Mouse (Mus musculus) thymus, postnatal 10 days (tissue): ENCODE data around the gene Plcd3.
A peak's percentile ranks its signal among the peaks of the same experiment; 100 is the strongest.

Source experiments
- DNase-seq, 2 experiments: peaks; one replicate each; pipeline ENCODE4 v3.0.0; 2021; ENCODE audit warnings: low spot score in 2 of 2

The Plcd3 gene

DNA sequence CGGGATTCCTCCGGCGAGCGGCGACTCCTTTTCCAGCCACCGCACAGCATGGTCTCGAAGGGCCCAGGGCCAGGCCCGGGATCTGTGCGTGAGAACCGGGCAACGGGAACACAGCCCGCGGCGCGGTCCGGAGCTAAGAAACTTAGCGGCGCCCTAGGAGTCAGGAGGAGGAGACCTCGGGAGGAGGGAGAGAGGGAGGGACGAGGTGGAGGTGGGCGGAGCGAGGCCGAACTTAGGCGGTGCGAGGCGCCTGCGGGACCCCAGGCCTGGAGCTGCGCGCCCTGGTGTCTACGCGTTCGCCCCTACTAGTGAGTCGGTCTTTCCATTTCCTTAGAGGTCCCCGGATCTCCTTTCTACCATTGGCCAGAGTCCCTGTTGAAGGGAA, at the start of gene Plcd3, which contains the start of gene Acbd4:
TSS of gene Plcd3 (minus strand) at position 178 of the 385 bp plus-strand sequence.
TSS of gene Acbd4 (plus strand) at position 202 of the 385 bp plus-strand sequence.
- peak in 1 of 2 experiments; percentile 37 for DNase-seq

DNA sequence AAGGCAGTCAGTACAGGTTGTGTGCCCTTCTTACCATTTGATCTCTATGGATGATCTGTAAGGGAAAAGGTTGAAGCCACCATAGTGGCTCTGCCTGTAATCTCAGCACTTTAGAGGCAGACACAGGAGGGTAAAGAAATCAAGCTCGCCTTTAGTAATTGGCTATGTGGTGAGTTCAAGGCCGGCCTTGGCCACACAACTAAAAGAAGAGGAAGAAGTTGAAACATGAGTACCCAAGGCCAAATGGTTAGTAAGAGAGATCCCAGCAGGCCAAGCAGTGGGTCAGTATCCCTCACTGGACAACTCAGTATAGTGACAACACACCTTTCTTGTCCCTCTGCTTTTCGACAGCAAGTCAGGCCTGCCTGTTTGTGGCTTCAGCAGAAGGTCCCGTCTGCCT, 48.3 kb upstream of the Plcd3 start:
- no peak for DNase-seq

DNA sequence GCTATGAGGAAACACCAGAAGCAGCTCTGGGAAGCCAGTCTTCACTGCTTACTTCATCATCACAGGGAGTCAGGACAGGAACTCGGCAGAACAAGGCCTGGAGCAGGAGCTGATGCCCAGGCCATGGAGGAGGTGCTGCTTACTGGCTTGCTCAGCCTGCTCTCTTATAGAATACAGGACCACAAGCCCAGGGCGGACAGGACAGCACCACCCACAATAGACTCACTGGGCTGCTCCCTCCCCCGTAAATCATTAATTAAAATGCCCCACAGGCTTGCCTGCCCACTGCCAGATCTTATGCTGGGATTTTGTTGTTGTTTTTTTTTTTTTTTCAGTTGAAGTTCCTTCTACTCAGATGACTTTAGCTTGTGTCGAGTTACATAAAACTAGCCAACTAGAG, 46.3 kb upstream of the Plcd3 start:
- no peak for DNase-seq

DNA sequence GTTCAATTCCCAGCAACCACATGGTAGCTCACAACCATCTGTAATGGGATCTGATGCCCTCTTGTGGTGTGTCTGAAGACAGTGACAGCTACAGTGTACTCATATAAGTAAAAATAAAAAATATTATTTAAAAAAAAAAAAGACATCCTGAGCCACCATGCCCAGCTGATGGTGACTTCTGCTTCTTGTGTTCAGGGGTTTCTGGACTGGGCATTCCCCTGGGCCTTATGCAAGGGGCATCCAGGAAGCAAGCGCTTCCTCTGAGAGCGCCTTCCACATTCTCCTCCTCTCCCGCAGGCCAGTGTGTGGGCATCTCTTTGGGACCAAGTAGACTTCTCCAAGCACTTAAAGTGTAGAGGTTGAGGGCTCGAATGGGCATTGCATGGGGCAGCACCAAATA, 44.9 kb upstream of the Plcd3 start:
- no peak for DNase-seq

DNA sequence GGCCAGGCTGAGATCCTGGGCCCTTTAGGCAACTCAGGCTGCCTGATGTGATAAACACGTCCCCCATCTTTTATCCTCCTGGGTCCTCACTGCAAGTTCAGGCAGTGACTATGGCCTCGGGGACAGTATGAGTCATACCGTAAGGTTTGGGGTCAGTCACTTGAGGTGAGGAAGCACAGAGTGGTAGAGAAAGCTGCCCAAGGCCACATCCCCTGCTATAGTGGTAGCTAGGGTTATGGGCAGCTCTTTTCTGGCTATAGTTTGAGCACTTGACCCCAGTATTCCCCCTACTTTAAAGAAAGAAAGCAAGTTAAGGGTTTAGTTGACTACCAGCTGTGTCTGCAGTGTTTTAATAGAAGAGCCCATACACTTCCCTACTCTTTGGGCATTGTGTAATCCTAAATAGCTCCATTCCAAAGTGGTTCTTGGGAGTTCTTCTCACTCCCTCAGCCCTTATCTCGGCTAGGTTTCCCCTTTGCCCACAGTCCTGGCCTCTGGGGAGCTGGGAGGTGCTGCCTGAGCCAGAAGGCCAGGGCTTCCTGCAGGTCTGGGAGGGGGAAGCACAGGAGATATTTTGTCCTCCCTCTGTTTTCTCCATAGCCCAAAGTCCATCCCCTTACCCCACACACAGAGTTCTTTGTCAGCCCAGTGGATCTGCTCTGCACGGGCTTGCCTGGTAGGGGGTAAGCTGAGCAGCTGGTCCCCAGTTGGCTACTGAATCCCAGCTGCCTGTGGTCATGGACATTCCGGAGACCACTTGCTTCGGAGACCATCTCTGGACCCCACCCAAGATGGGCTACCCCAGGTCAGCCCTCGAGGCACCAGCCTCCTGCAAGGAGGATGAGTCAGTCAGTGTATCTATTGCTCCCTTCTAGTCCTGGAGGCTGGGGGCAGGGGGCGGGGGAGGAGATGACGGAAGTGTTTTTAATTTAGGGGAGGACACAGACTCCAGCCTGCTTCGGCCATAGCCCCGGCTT, 43.1 kb upstream of the Plcd3 start:
- DNase-seq = no peak

DNA sequence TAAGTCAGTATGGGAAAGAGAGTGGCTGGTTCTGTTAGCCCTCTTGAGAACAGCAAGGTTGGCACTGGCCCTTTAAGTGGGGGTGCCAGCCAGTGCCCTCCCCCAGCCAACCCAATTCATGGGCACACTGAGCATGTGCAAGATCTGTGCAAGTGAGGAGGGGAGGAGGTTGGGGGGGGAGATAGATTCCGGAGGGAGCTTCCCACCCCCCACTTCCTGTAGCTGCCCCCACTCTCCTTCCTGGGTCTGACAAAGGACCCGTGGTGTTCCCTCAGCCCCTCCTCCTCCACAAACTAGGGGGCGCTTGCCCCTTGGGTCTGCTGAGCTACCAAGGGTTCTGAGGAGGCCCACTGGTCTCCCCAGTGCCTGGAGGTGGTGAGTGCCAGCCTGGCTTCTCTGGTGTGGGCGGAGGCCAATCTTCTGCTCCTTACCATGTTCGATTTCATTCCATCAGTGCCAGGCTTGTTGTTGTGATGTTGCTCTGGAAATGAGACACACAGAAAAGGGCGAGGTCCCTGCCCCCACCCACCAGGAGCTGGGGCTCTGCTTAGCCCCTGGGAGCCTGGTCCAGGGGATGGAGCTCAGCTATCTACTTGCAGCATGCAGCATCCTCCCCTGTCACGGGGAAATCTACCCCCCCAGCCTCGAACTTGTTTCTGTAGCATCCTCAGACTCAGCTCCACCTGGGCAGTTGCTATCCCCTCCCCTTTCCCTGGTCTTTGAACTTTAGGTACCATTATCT, 41.2 kb upstream of the Plcd3 start:
- peak; percentile 73 to 80 for DNase-seq

DNA sequence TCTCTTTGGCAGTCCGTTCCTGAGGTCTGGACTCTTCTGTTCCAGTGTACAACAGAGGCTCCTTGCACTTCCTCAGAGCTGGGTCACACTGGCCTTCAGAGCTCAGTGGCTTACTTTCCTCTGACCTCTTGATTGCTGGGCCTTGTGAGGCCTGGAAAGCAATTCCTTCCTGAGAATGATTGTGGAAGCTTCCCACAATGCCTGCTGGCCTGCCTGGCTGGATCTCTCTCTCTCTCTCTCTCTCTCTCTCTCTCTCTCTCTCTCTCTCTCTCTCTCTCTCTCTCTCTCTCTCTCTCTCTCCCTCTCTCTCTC, 40.4 kb upstream of the Plcd3 start:
- no peak for DNase-seq

DNA sequence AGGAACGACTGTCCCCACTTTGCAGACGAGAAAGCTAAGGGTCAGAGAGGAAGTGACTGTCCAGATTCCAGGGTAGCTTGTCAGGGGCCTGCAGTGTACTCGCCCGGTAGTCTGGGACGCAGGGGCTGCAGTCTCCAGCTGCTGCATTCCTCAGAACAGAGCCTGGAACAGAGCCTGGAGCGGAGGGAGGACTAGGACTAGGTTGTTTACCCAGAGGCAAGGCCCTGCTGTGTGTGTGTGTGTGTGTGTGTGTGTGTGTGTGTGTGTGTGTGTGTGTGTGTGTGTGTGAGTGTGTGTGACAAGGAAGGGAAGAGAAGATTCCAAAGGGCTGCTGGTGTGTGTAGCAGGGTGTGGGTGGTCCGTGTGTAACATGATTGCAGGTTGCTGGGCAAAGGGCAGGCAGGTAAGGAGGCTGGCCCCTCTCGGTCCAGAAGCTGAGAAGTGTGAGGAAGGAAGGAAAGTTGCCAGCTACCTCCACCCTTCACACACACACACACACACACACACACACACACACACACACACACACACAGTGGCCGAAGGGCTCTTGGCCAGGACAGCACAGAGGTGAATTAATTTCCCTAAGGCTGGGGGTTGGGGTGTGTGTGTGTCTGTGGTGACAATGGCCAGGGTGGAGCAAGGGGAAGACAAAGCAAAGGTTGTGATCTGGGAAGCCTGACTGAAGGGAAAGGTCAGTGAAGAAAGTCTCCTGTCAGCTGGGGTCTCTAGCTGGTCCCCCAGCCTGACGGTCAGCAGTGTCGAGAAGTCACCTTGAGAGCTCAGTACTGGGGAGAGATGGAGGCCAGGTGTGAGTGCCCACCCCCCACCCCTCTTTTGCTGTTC, 39.9 kb upstream of the Plcd3 start:
- DNase-seq = no peak

DNA sequence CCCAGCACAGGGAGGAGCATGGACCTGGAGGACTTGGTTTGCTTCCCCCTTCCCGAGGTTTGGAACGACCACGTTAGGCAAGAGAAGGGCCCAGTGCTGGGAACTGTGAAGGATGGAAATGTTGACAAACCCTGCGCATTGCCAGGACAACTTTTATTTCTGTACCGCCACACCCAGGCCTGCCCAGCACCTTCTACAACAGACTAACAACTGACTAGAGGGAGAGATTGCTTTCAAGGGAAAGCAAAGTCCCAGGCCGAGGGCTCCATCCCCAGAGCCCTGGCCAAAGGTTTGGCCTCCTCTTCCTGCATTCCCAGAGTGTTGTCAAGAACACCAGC, 39.3 kb upstream of the Plcd3 start:
- no peak for DNase-seq

DNA sequence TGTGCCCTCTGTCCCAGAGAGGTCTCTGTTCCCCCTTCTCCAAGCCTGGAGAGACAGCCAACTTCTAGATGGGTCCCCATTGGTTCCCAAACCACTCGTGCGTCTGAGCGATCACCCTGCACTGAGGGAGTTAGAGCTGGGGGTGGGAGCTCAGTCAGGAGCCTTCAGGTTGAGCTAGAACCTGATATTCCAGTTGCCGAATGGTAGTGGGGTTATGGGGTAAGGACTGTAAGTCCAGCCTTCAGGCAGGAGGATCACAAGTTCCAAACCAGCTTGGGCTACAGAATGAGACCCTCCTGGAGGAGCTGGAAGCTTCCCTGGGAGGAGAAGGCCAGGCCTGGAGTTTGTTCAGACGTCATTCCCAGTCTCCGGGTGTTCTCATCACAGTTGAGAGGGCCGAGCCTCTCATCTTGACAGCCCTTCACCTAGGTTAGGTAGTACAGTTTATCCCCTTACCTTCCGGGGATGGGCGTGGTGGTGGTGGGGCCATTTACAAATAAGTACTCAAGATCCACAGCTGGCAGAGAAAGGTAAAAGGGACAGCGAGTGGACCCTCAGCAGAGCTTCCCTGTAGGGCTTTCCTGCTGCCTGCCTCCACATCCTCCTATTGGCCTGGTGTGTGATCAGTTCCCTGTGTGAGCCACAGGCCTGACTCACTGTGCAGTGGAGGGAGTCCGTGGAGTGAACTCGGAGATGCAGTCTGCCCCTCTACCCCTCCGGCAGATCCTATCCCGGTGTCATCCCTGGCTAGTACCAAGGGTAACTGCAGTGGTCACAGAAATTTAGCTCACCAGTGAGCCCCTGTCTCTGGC, 38.7 kb upstream of the Plcd3 start:
- DNase-seq = no peak

DNA sequence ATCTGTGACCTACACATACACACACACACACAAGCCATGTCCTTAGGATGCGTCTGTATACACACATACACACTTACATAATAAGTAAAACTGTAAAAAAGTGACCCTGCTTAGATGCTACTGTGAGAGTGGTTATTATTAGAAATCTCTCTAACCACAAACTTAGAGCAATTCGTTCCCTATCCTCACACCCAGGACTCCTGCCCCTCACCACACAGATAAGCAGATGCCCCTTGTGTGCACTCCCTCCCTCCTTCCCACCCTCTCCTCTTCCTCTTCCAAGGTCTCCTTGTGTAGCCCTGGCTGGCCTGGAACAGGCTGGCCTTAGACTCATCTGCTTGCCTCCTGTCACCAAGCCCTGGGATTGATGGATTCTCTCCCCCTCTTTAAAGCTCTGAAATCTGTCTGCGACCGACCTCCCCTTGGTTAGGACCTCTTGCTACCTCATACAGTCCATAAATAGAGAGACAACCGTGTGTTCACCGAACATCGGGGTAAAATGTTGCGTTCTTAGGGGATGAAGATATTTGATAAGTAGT, 34.6 kb upstream of the Plcd3 start:
- no peak for DNase-seq

DNA sequence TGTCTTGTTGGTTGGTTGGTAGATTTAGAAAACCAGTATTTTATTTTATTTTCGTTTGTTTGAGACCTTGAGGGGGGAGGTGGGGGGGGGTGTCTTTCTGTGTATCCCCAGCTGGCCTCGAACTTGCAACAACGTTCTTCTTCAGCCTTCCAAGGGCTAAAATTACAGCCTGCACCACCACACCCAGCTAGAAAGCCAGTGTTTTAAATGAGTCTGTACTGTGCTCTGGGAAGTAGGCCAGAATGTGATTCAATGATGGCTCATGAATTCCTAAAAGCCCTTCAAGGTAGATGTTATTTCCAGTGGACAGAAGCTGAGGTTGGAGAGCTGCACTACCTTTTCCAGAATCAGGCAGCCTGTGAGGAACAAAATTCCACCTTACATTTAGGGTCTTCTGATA, 32.8 kb upstream of the Plcd3 start:
- no peak for DNase-seq

DNA sequence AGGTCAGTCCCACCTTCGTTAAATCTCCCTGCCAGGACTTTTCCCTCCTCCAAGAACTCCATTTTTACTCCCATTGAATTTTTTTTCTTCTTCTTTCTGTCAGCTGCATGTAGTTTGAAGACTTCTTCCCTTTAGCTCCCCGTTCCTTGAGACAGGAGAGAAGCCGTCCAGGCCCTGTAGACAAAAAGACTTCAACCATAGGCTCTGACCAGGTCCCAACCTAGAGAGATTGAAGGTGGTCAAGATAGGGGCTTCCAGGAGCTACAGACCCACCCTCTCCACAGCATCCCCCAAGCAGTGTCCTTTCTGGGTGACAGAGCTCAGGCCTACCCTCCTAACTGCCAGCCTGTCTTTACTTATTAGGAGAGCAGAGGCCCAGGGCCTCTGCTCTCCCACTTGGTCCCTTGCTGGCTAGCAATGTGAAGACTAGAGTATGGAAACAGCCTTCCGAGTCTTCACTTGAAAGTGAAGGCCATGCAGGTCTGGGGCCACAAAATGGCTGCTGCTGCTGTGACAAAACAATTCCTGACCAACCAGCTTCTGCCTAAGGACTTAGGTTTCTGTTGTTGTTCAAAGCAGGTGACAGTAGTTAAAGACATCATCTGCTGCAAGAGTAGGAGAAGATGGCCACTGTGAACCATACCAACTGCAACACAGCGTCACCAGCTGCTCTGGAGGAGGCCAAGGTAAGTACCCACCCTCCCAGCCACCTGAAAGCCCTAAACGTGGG, 32.2 kb upstream of the Plcd3 start:
- no peak for DNase-seq

DNA sequence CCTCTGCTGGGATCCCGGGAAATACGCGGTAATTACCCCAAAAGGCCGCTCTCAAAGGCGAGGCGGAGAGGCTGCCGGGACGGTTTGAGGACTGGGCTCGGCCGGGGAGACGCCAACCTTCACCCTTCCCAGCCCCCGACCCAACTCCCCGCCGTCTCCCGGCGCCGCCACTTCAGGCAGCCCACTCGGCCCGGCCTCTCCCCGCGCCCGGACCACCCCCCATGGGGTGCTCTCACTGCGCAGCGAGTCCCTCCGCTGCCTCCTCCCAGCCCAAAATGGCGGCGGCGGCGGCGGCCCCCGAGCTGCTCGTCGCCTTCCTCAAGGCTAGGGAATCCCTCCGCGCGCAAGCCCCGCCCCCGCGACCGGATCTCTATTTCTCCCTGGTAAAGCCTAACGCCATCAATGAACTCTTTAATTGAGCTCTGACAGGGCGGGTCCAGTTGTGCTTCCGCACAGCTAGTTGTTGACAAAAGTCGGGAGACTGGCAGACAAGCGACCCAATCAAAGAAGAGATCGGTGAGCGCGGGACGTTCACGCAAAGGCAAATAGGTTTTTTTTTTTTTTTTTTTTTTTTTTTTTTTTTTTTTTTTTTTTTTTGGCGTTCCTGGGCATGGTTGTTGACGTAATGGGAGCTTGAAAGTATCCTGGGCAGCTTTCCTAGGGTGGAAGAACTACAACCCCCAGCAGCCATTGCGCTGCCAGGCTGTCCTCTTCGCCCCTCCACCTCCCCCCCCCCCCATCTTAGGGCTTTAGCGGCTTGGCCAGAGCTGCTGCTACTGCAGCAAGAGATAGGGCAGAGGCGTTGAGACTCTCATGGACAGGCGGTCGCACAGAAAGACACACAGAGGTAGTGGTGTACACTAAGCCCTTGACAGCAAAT, 31.4 kb upstream of the Plcd3 start:
- peak; percentile 100 for DNase-seq

DNA sequence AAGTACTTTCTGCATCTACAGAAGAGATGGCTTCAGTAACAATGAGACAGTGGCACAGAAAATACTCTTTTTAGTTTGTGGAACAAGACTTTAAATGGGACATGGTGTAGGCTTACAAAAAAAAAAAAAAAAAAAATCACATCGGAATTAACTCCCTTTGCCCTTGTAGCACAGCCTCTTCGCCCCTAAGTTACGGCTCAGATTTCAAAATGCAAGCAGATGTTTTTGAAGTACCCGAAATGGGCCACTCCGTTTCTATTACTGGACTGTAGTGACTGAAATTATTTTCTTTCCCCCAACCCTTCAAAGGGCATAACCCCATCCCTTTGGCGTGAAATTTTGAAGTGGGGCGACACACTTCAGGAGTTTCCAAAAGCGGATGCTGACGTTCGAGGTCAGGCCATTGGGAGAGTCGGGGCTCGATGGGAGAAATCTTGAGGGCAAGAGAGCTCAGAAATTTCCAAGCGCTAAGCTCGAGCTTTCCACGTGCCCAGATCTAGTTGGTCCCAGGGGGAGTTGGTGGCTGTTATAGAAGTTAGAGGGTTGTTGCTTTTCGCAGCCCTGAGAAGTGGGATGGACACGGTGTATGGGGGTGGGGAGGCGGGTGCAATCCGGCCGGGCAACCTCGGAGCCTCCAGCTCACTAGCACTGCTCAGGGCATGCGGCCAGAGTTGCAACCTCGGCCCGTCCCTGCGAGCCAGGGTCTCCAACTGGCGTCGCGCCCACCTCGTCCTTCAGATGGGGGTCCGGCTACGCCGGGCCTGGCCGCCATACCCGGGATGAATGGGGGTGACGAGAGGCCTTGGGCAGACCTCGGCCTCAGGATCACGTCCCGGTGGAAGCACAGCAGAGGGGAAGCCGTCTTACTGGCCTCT, 30.5 kb upstream of the Plcd3 start, which contains the start of gene Hexim2:
TSS of gene Hexim2 (plus strand) at position 729 of the 875 bp plus-strand sequence.
- DNase-seq = peak; percentile 44 to 56

DNA sequence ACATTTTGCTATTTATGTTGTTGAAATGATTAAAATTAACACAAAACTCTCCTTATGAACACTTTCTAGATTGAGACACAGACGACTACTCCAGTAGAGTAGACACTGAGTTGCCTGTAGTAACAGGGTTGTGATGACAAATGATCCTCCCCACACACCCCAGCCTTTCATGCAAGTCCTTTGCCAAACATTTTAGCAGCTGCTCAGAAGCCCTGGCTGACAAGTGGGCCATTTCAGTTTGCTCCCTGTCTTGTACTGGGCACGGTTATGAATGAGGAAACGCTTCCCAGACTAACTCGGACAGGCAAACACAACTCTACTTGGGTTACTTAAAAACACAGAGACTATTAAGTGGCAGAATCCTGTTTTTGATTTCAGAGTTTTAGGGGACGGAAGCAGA, 18.9 kb upstream of the Plcd3 start:
- DNase-seq = no peak

DNA sequence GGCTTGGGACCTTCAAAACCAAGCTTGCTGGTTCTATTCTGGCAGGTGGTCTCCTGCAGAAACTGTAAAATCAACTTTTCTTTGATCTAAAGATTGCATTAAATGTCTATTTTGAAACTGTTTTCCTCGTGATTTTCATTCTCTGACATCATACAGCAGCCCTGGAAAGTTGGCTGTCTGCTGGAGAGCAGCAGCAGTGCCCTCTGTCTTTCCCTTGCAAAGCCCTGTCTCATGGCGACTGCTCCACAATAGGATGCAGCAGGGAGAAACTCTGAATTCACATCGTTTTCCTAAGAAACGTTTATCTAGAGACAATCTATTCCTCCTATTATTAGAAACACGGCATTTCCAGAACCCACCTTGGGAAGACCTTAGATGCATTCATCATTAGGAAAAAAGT, 18.2 kb upstream of the Plcd3 start:
- DNase-seq = no peak

DNA sequence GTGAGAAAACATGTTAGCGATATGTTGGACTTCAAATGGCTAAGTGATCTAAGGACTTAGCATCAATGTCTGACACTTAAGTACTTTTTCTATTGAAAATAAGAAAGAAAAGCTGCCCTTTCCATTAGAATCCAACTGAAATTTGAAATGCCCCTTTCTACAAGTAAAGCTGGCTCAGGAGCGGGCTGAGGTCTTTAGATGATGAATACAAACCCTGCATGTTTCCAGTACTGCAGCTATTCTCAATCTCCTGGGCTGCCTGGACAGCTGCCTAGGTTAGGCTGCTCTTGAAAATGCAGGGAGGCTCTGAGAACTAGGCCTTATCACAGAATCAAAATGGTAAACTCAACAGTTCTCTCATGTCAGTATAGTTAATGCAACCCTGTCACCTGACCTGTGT, 17.4 kb upstream of the Plcd3 start:
- DNase-seq = no peak
